Mouse (Mus musculus) spleen, adult 2 months (tissue): ENCODE measurements at regions not wholly inside any gene's neighbourhood (a gene's known extent, or its start where the extent isn't known, plus 50 kb on each side); places are given as distances from the start of the nearest gene placed in this dataset.

Source experiments
- CTCF ChIP-seq: fragments of 200-500 bp; IDR thresholded peaks from 2 replicates; pipeline ENCODE4 v1.5.1; 2011; ENCODE audit warnings: mild to moderate bottlenecking, inconsistent platforms; ENCODE audit not compliant: insufficient read depth, insufficient read length, insufficient replicate concordance; ENCODE audit errors: extremely low read depth
- POLR2A ChIP-seq: fragments of 200-500 bp; IDR thresholded peaks from 2 replicates; pipeline ENCODE4 v1.6.1; 2011; ENCODE audit warnings: low read depth, low read length, inconsistent platforms

GRCm38 (mm10) chr12:25534620-25534950 lies 437.6 kb upstream of the Id2 start:
- TF ChIP-seq CTCF (no peak), POLR2A (no peak)
